Mouse (Mus musculus): ENCODE results near the gene Ctcfl. TPM values are rescaled to one million over a fixed set of nuclear protein-coding genes. Genes with fewer than 3 reads are reported as not detected.

Ctcfl gene
- polyA plus RNA-seq, 1 experiment from 2014 or later, result 0.09 TPM

DNA sequence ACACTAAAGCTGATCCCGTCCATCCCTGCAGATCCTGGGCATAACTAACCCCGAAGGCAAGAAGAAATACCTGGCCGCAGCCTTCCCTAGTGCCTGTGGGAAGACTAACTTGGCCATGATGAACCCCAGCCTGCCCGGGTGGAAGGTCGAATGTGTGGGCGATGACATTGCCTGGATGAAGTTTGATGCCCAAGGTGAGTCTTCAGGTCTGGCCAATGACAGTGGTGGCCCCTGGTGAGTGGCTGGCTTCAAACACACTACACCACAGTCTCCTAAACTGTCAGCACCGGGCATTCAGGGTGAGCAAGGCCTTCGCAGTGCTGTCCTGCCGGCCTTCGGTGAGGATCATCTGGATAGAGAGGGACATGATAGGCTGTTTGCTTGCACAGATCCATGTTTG lies 36.6 kb upstream of the Ctcfl start:
- 0 out of 2 replicates have a peak, but pooled peaks cover 3% of the 10 kb centered on the region for H3K27me3 ChIP-seq (replicated peaks)
- H3K9ac ChIP-seq (replicated peaks), result no peak overlapping the region
- no peak overlapping the region for H3K4me2 ChIP-seq
- no peak overlapping the region for H3K4me3 ChIP-seq (replicated peaks)
- no peaks in the 10 kb centered on the region for H3K36me3 ChIP-seq
- H3K4me1 ChIP-seq, result peaks cover 8% of the 10 kb centered on the region; the same call in 1 of the 2 replicates
- no peaks in the 10 kb centered on the region for H3K9me3 ChIP-seq (replicated peaks)
- no peak overlapping the region for H3K27ac ChIP-seq (replicated peaks)
- WGBS, result 96% methylated on average over 10 of the region's 10 CpGs
- ATAC-seq (ENCODE audit: low FRiP score), result no peak

- 0 out of 2 replicates have a peak, but pooled peaks cover 3% of the 10 kb centered on the region for H3K27me3 ChIP-seq (replicated peaks)
- 96% methylated on average over 14 of the region's 14 CpGs for WGBS
- H3K4me2 ChIP-seq, result no peak overlapping the region
- peaks cover 8% of the 10 kb centered on the region; the same call in 1 of the 2 replicates for H3K4me1 ChIP-seq
- no peak overlapping the region for H3K9ac ChIP-seq (replicated peaks)
- H3K36me3 ChIP-seq, result no peaks in the 10 kb centered on the region
- H3K9me3 ChIP-seq (replicated peaks), result no peaks in the 10 kb centered on the region
- H3K4me3 ChIP-seq (replicated peaks), result no peak overlapping the region
- no peak overlapping the region for H3K27ac ChIP-seq (replicated peaks)
- ATAC-seq (ENCODE audit: low FRiP score), result no peak
Measured at GRCm38 (mm10) chr2:173154962-173155361, 35.6 kb upstream of the Ctcfl start.

DNA sequence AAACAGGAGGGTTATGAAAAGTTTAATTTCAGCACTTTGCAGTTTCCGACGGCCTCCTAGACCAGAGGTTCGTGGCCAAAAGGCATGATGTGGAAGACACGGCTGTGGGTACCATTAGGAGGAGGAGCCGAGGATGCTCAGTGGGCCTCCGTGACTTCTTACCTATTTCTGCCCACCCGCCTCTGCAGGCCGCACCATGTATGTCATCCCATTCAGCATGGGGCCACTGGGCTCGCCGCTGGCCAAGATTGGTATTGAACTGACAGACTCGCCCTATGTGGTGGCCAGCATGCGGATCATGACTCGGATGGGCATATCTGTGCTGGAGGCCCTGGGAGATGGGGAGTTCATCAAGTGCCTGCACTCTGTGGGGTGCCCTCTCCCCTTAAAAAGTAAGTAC lies 35.2 kb upstream of the Ctcfl start:
- H3K9me3 ChIP-seq (replicated peaks), result no peaks in the 10 kb centered on the region
- 0 out of 2 replicates have a peak, but pooled peaks cover 3% of the 10 kb centered on the region for H3K27me3 ChIP-seq (replicated peaks)
- H3K27ac ChIP-seq (replicated peaks), result no peak overlapping the region
- H3K4me1 ChIP-seq, result peaks cover 5% of the 10 kb centered on the region; the same call in 1 of the 2 replicates
- no peak for ATAC-seq (ENCODE audit: low FRiP score)
- no peak overlapping the region for H3K4me3 ChIP-seq (replicated peaks)
- 94% methylated on average over 13 of the region's 13 CpGs for WGBS
- no peak overlapping the region for H3K4me2 ChIP-seq
- H3K36me3 ChIP-seq, result no peaks in the 10 kb centered on the region
- no peak overlapping the region for H3K9ac ChIP-seq (replicated peaks)

- H3K4me1 ChIP-seq, result no peaks in the 10 kb centered on the region
- ATAC-seq (ENCODE audit: low FRiP score), result no peak
- H3K4me2 ChIP-seq, result no peak overlapping the region
- no peaks in the 10 kb centered on the region for H3K36me3 ChIP-seq
- WGBS, result 92% methylated on average over 10 of the region's 10 CpGs
- H3K27me3 ChIP-seq (replicated peaks), result 0 out of 2 replicates have a peak, but pooled peaks cover 2% of the 10 kb centered on the region
- no peak overlapping the region for H3K4me3 ChIP-seq (replicated peaks)
- no peaks in the 10 kb centered on the region for H3K9me3 ChIP-seq (replicated peaks)
- H3K9ac ChIP-seq (replicated peaks), result no peak overlapping the region
- no peak overlapping the region for H3K27ac ChIP-seq (replicated peaks)
Measured at GRCm38 (mm10) chr2:173153266-173153665, 33.9 kb upstream of the Ctcfl start.

- Histone ChIP-seq H3K4me2 (no peak within 1 kb of the TSS), H3K9me3 (replicated peaks) (no peaks in the 10 kb centered on the region), H3K4me1 (no peaks in the 10 kb centered on the region), H3K27ac (replicated peaks) (no peak within 1 kb of the TSS), H3K9ac (replicated peaks) (no peak within 1 kb of the TSS), H3K4me3 (replicated peaks) (no peak within 1 kb of the TSS), H3K27me3 (replicated peaks) (no peaks in the 10 kb centered on the region), H3K36me3 (no peaks in the 10 kb centered on the region)
- ATAC-seq (ENCODE audit: low FRiP score), result no peak
- 83% methylated on average over 13 of the region's 13 CpGs for WGBS
Measured at GRCm38 (mm10) chr2:173152436-173153151, 33.3 kb upstream of the Ctcfl start, which contains the start of gene Pck1. TSS of gene Pck1 (plus strand) at chr2:173153048.

GRCm38 (mm10) chr2:173151784-173152284 lies 32.5 kb upstream of the Ctcfl start:
- Histone ChIP-seq H3K27ac (replicated peaks) (no peak overlapping the region), H3K4me3 (replicated peaks) (no peak overlapping the region), H3K36me3 (no peaks in the 10 kb centered on the region), H3K4me1 (no peaks in the 10 kb centered on the region), H3K9ac (replicated peaks) (no peak overlapping the region), H3K4me2 (no peak overlapping the region), H3K9me3 (replicated peaks) (no peaks in the 10 kb centered on the region), H3K27me3 (replicated peaks) (no peaks in the 10 kb centered on the region)
- ATAC-seq (ENCODE audit: low FRiP score), result no peak
- WGBS, result 89% methylated on average over 7 of the region's 7 CpGs

DNA sequence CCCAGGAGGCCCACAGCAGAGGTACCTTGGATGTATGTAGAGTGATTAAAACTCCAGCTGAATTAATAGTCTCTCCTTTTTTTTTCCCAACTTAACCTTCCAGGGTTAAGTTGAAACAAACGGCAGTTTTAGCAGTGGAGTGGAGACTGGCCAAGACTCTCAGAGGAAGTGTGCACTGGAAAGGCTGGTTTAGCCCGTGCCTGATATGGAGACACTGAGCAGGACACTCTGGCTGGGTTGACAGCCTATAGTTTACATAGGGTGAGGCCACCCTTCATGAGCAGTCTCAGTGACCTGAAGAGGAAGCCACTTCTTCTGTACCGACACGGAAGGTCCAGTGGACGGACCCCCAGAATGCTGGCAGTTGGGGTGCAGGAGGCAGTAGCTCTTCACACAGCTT lies 32.0 kb upstream of the Ctcfl start:
- no peak overlapping the region for H3K27ac ChIP-seq (replicated peaks)
- no peak overlapping the region for H3K4me2 ChIP-seq
- H3K4me3 ChIP-seq (replicated peaks), result no peak overlapping the region
- WGBS, result 92% methylated on average over 5 of the region's 5 CpGs
- no peaks in the 10 kb centered on the region for H3K9me3 ChIP-seq (replicated peaks)
- H3K27me3 ChIP-seq (replicated peaks), result no peaks in the 10 kb centered on the region
- H3K4me1 ChIP-seq, result no peaks in the 10 kb centered on the region
- ATAC-seq (ENCODE audit: low FRiP score), result no peak
- no peaks in the 10 kb centered on the region for H3K36me3 ChIP-seq
- H3K9ac ChIP-seq (replicated peaks), result no peak overlapping the region

DNA sequence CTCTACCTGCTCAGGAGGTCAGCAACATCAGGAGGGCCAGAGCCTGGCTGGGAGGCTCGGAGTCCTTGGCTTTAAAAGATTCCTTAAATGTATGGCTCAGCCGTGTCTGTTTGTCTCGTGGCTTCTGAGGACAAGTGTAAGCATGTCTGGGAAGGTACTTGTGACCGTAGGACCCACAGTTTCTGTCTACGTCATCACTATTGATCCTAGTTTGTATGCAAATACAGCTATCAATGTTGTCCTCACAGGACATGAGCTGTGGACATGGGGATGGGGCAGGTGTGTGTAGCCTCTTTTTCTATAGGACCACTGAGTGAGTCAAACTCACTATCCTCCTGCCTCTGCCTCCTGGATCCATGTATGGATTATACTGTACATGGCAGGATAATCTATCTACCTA lies 28.7 kb upstream of the Ctcfl start:
- Histone ChIP-seq H3K27me3 (replicated peaks) (no peaks in the 10 kb centered on the region), H3K9ac (replicated peaks) (no peak overlapping the region), H3K4me2 (no peak overlapping the region), H3K4me3 (replicated peaks) (no peak overlapping the region), H3K36me3 (no peaks in the 10 kb centered on the region), H3K4me1 (peaks cover 6% of the 10 kb centered on the region), H3K27ac (replicated peaks) (no peak overlapping the region), H3K9me3 (replicated peaks) (no peaks in the 10 kb centered on the region)
- ATAC-seq (ENCODE audit: low FRiP score), result no peak
- 91% methylated on average over 5 of the region's 5 CpGs for WGBS

GRCm38 (mm10) chr2:173146728-173147127 lies 27.4 kb upstream of the Ctcfl start:
- no peaks in the 10 kb centered on the region for H3K9me3 ChIP-seq (replicated peaks)
- no peak overlapping the region for H3K4me3 ChIP-seq (replicated peaks)
- ATAC-seq (ENCODE audit: low FRiP score), result no peak
- WGBS, result 83% methylated on average over 6 of the region's 6 CpGs
- no peaks in the 10 kb centered on the region for H3K36me3 ChIP-seq
- no peak overlapping the region for H3K27ac ChIP-seq (replicated peaks)
- H3K4me2 ChIP-seq, result no peak overlapping the region
- H3K4me1 ChIP-seq, result peaks cover 6% of the 10 kb centered on the region
- H3K9ac ChIP-seq (replicated peaks), result no peak overlapping the region
- H3K27me3 ChIP-seq (replicated peaks), result no peaks in the 10 kb centered on the region

DNA sequence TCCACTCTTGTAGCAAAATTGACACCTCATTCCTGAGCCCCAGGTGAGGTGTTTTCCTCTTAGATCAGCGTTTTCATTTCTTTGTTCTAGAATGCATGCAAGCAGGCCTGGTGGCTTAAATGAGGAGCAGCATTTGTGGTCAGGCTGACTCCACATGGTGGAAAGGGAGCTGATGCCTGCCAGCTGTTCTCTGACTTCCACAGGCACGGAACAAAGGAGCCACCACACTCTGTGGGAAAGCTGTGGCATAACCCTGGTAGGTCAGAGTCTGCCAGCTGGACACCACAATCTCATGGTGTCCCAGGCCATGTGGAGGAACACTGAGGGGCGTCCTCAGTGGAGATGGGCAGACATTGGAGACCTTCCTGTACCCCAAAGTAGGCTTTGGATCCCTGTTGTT lies 26.5 kb upstream of the Ctcfl start:
- no peak overlapping the region for H3K4me3 ChIP-seq (replicated peaks)
- peaks cover 6% of the 10 kb centered on the region for H3K4me1 ChIP-seq
- H3K9me3 ChIP-seq (replicated peaks), result no peaks in the 10 kb centered on the region
- no peak overlapping the region for H3K4me2 ChIP-seq
- H3K27me3 ChIP-seq (replicated peaks), result no peaks in the 10 kb centered on the region
- ATAC-seq (ENCODE audit: low FRiP score), result no peak
- H3K9ac ChIP-seq (replicated peaks), result no peak overlapping the region
- H3K27ac ChIP-seq (replicated peaks), result no peak overlapping the region
- no peaks in the 10 kb centered on the region for H3K36me3 ChIP-seq
- 77% methylated on average over 3 of the region's 3 CpGs for whole genome bisulfite sequencing

GRCm38 (mm10) chr2:173143611-173144010 lies 24.3 kb upstream of the Ctcfl start:
- H3K36me3 ChIP-seq, result no peaks in the 10 kb centered on the region
- 49% methylated on average over 11 of the region's 11 CpGs for WGBS

More at GRCm38 (mm10) chr2:173143611-173144010, 24.3 kb upstream of the Ctcfl start:
- Histone ChIP-seq H3K4me1 (peaks cover 10% of the 10 kb centered on the region), H3K4me2 (no peak overlapping the region), H3K27me3 (replicated peaks) (no peaks in the 10 kb centered on the region), H3K9ac (replicated peaks) (no peak overlapping the region), H3K27ac (replicated peaks) (no peak overlapping the region), H3K4me3 (replicated peaks) (no peak overlapping the region), H3K9me3 (replicated peaks) (no peaks in the 10 kb centered on the region)
- ATAC-seq (ENCODE audit: low FRiP score), result no peak

Measured in neural tube, embryonic 15.5 days (tissue).